ENCODE assay signal across 8 mouse cellular contexts in the genomic region with DNA sequence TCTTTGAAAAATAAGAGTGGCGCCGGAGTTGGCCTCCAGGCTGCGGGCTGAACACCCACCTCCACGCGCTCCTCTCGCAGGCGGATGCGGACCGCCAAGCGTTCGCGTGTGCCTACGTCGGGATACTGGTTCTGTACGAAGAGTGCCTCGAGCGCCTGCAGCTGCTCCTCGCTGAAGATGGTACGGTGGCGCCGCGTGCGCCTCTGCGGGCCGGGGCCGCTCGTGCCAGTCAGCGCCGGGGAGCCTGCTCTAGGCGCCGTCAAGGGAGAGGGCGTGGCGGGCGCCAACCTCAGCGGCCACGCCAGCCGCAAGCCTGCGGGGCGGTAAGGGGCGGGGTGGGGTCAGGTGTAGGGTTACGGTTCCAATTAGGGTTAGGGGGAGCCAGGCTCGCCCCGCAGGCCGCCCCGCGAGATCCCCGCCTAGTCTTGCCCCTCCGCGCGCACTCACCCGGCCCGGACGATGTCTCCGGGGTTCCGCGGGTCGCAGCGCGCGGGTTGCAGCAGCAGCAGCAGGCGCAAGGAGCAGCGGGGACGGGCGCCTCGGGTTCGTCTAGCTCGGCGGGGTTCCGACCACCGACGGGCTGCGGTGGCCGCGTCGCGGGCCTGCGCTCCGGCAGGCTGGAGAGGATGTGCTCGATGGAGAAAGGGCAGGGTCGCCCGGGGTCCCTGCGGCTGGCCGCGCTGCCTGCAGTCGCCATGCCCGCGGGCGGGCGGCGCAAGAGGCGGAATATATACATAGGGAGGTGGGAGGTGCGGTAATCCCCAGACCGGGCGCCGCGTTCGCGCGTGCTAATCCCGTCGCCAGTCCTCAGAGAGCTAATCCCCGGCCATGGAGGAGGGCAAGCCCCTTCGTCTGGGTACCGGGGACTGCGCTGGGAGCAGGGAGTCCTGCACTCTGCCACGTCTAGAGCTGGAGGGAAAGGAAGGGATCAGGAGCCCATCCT. TPM values are rescaled to one million over a fixed set of nuclear protein-coding genes. Genes with fewer than 3 reads are reported as not detected.
DNase-seq lines count a peak whose midpoint lies in the region.

A gene (minus strand): TSS at position 753 of the 943 bp plus-strand sequence.

- H3K27ac ChIP-seq in limb, embryonic 10.5 days: peak within 1 kb of the TSS; percentile 57

- under 1% methylated on average over 90 of the region's 106 CpGs for WGBS in limb, embryonic 10.5 days

- intact Hi-C loops in left cerebral cortex, postnatal 4 days (cut with DNase I): no loop called here
- intact Hi-C loops in left cerebral cortex, postnatal 25 days (cut with DNase I): loop anchor here (5.0 kb wide), 2 partner anchors 73 to 133 kb away; no protein-coding TSS in a partner anchor

- peak within 1 kb of the TSS; percentile 52 for H3K4me3 ChIP-seq in limb, embryonic 10.5 days

- no peaks in the 10 kb centered on the region for H3K9me3 ChIP-seq in limb, embryonic 10.5 days (replicated peaks)

- peak; percentile 54 for DNase-seq in adrenal gland, postnatal 14 days
- no peak for DNase-seq in adrenal gland, adult 8-10 months
- peak; percentile 35 for DNase-seq in thymus, postnatal 0 days (ENCODE audit: low spot score)
- DNase-seq in thymus, adult 18-20 months: no peak
- DNase-seq in limb, embryonic 10.5 days (ENCODE audit: low spot score): peak; percentile 65
- peak; percentile 46 for DNase-seq in naive thymus-derived CD4-positive, alpha-beta T cell, adult 2 months (ENCODE audit: low read depth)
- DNase-seq in left cerebral cortex, postnatal 4 days: no peak
- DNase-seq in left cerebral cortex, postnatal 25 days (ENCODE audit: low spot score in 2 of 2): no peak

- peaks cover 79% of the 10 kb centered on the region for H3K27me3 ChIP-seq in limb, embryonic 10.5 days (ENCODE audit: low read depth, poor library complexity, severe bottlenecking)

- H3K36me3 ChIP-seq in limb, embryonic 10.5 days: no peaks in the 10 kb centered on the region

- peaks cover 21% of the 10 kb centered on the region for H3K4me1 ChIP-seq in limb, embryonic 10.5 days

RNA-seq across cellular contexts. Expression of the gene that starts here (rescaled TPM):
- total RNA-seq in adrenal gland, postnatal 14 days (2021): not detected in 2 replicates
- total RNA-seq in adrenal gland, adult 8-10 months (2022): not detected
- 0.18 TPM in 1 of 2 replicates, not detected in the other for polyA plus RNA-seq in thymus, postnatal 0 days (2015; fragmentation: Nextera tagmentation; extraction: Ambion mirVana)
- 0.13 TPM in 1 of 2 replicates, not detected in the other for polyA plus RNA-seq in limb, embryonic 10.5 days (2016; fragmentation: Nextera tagmentation; extraction: Ambion mirVana)
- not detected for total RNA-seq in left cerebral cortex, postnatal 4 days (2021)
- total RNA-seq in left cerebral cortex, postnatal 25 days (2021): not detected

Comparison
In these comparisons a context has a peak if more than half of its experiments do, and no peak if none do; other contexts are left out.
1. Peak in DNase-seq in adrenal gland, postnatal 14 days; RNA of the gene not detected or under 1 TPM.
2. Peak in DNase-seq in thymus, postnatal 0 days; RNA of the gene not detected or under 1 TPM.
3. Peak in DNase-seq, H3K4me3 ChIP-seq and H3K27ac ChIP-seq in limb, embryonic 10.5 days; RNA of the gene not detected or under 1 TPM.